9 mouse cellular contexts compared by ENCODE assay signal in the genomic region with DNA sequence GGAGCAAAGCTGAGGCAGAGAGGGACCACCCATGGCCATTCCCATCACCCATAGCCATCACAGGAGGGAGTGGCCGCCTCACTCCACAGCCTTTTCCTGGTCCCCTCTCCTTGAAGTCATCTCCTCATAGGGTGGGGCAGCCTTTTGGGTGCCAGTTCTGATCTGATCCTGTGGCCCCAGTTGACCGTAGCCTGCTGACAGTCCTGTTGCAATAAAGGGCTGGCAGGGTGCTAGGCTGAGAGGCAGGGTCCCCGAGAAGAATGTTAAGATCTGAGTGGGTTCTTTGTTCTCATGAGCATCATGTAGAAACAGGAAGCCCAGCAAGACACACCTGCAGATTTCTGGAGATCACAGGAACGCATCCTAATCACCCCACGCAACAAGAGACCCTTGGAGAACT. TPM values are rescaled to one million over a fixed set of nuclear protein-coding genes. Genes with fewer than 3 reads are reported as not detected.
DNase-seq lines count a peak whose midpoint lies in the region; ATAC-seq and TF ChIP-seq lines count a peak whose summit lies in the region.
"Had no signal": no experiment of that assay in that cellular context is flagged by ENCODE, and none has a peak within 500 bp of the region (broad histone marks: within the 10 kb centered on the region; RNA-seq: fewer than 3 reads in every experiment).

No protein-coding gene starts in this region.

- TF ChIP-seq CTCF in intestine, postnatal 0 days (IDR thresholded peaks at IDR 0.05; ENCODE audit: low read depth) = no peak

- H3K4me3 ChIP-seq in kidney, embryonic 15.5 days (replicated peaks) = peak overlapping the region; percentile 57
- no peak overlapping the region for H3K4me3 ChIP-seq in forebrain, embryonic 13.5 days
- peak overlapping the region; percentile 45 for H3K4me3 ChIP-seq in intestine, postnatal 0 days (ENCODE audit: low read depth, low read length)
- no peak overlapping the region for H3K4me3 ChIP-seq in midbrain, embryonic 15.5 days

- H3K36me3 ChIP-seq in kidney, embryonic 15.5 days = 0 out of 2 replicates have a peak, but pooled peaks cover 3% of the 10 kb centered on the region
- no peaks in the 10 kb centered on the region for H3K36me3 ChIP-seq in forebrain, embryonic 13.5 days (ENCODE audit: poor library complexity, severe bottlenecking)
- H3K36me3 ChIP-seq in intestine, postnatal 0 days (ENCODE audit: control insufficient read depth, insufficient read depth) = no peaks in the 10 kb centered on the region
- no peaks in the 10 kb centered on the region for H3K36me3 ChIP-seq in midbrain, embryonic 15.5 days (replicated peaks)

- H3K4me1 ChIP-seq in kidney, embryonic 15.5 days = peaks cover 57% of the 10 kb centered on the region
- peaks cover 12% of the 10 kb centered on the region for H3K4me1 ChIP-seq in forebrain, embryonic 13.5 days
- H3K4me1 ChIP-seq in intestine, postnatal 0 days (replicated peaks; ENCODE audit: control insufficient read depth, insufficient read depth, low read length) = peaks cover 7% of the 10 kb centered on the region; the same call in 1 of the 2 replicates
- peaks cover 9% of the 10 kb centered on the region for H3K4me1 ChIP-seq in midbrain, embryonic 15.5 days

- 0 out of 2 replicates have a peak overlapping the region, but pooled peaks have one; percentile 8 for H3K9ac ChIP-seq in kidney, embryonic 15.5 days
- no peak overlapping the region for H3K9ac ChIP-seq in forebrain, embryonic 13.5 days
- no peak overlapping the region for H3K9ac ChIP-seq in intestine, postnatal 0 days (ENCODE audit: low read depth, low read length)
- no peak overlapping the region for H3K9ac ChIP-seq in midbrain, embryonic 15.5 days

- H3K27ac ChIP-seq in kidney, embryonic 15.5 days = peak overlapping the region; percentile 86; the same call in 1 of the 2 replicates
- H3K27ac ChIP-seq in forebrain, embryonic 13.5 days = no peak overlapping the region
- no peak overlapping the region for H3K27ac ChIP-seq in intestine, postnatal 0 days (ENCODE audit: low read depth, low read length)
- no peak overlapping the region for H3K27ac ChIP-seq in midbrain, embryonic 15.5 days

- 69% methylated on average over 5 of the region's 5 CpGs for WGBS in kidney, embryonic 15.5 days
- WGBS in forebrain, embryonic 13.5 days = 92% methylated on average over 5 of the region's 5 CpGs
- WGBS in intestine, postnatal 0 days = 76% methylated on average over 5 of the region's 5 CpGs
- WGBS in midbrain, embryonic 15.5 days = 95% methylated on average over 5 of the region's 5 CpGs

- H3K4me2 ChIP-seq in kidney, embryonic 15.5 days = peak overlapping the region; percentile 62
- H3K4me2 ChIP-seq in forebrain, embryonic 13.5 days = peak overlapping the region; percentile 86
- peak overlapping the region; percentile 74; the same call in 1 of the 2 replicates for H3K4me2 ChIP-seq in intestine, postnatal 0 days (replicated peaks; ENCODE audit: low read depth)
- peak overlapping the region; percentile 87 for H3K4me2 ChIP-seq in midbrain, embryonic 15.5 days

- no peak for DNase-seq in kidney, postnatal 25 days
- no peak for DNase-seq in thymus, postnatal 36 days
- no peak for DNase-seq in adrenal gland, adult 2 months

- ATAC-seq in kidney, embryonic 15.5 days (replicated peaks; ENCODE audit: low FRiP score) = no peak
- ATAC-seq in forebrain, embryonic 13.5 days = no peak
- ATAC-seq in intestine, postnatal 0 days = no peak
- no peak for ATAC-seq in midbrain, embryonic 15.5 days (replicated peaks)
- no peak for ATAC-seq in megakaryocyte progenitor cell, adult 5-6 weeks (replicated peaks; ENCODE audit: poor library complexity)

- H3K27me3 ChIP-seq in kidney, embryonic 15.5 days = no peaks in the 10 kb centered on the region
- H3K27me3 ChIP-seq in forebrain, embryonic 13.5 days = no peaks in the 10 kb centered on the region; the same call in 1 of the 2 replicates
- no peaks in the 10 kb centered on the region for H3K27me3 ChIP-seq in intestine, postnatal 0 days (replicated peaks; ENCODE audit: control insufficient read depth, insufficient read depth, low read length)
- no peaks in the 10 kb centered on the region for H3K27me3 ChIP-seq in midbrain, embryonic 15.5 days (replicated peaks)

- no peaks in the 10 kb centered on the region for H3K9me3 ChIP-seq in kidney, embryonic 15.5 days (replicated peaks)
- no peaks in the 10 kb centered on the region for H3K9me3 ChIP-seq in forebrain, embryonic 13.5 days (replicated peaks)
- no peaks in the 10 kb centered on the region for H3K9me3 ChIP-seq in intestine, postnatal 0 days (ENCODE audit: control insufficient read depth)
- H3K9me3 ChIP-seq in midbrain, embryonic 15.5 days = no peaks in the 10 kb centered on the region

RNA-seq across cellular contexts. Expression of gene Hspa12b, which starts 1.1 kb away (rescaled TPM):
- polyA plus RNA-seq in kidney, embryonic 15.5 days (2015; fragmentation: Nextera tagmentation; extraction: Ambion mirVana) = 20.3 and 21.3 TPM in 2 replicates
- 2.4 and 3.3 TPM in 2 replicates for polyA plus RNA-seq in forebrain, embryonic 13.5 days (2015; fragmentation: Nextera tagmentation; extraction: Ambion mirVana)
- polyA plus RNA-seq in intestine, postnatal 0 days (2015; fragmentation: Nextera tagmentation; extraction: Ambion mirVana) = 2.1 and 2.3 TPM in 2 replicates
- 4.4 and 4.6 TPM in 2 replicates for polyA plus RNA-seq in midbrain, embryonic 15.5 days (2015; fragmentation: Nextera tagmentation; extraction: Ambion mirVana)
- total RNA-seq in adrenal gland, adult 2 months (2021) = 10 to 100 TPM in 1 of 2 experiments, 1 to 10 TPM in 1; 6.9 to 12.6 TPM
- 9.4 and 16.4 TPM in 2 replicates for polyA plus RNA-seq in adrenal gland, adult 2 months (2012; rRNA removed)
- total RNA-seq in megakaryocyte progenitor cell, adult 5-6 weeks (2015) = 0.12 TPM in 1 of 2 replicates, not detected in the other
- 0.44 TPM in 1 of 2 replicates, not detected in the other for total RNA-seq in megakaryocyte progenitor cell, adult 5-6 weeks (2017)

RNA-seq across cellular contexts. Expression of gene Gm11037, which starts 5.1 kb away (rescaled TPM):
- not detected in 2 replicates for polyA plus RNA-seq in kidney, embryonic 15.5 days (2015; fragmentation: Nextera tagmentation; extraction: Ambion mirVana)
- polyA plus RNA-seq in forebrain, embryonic 13.5 days (2015; fragmentation: Nextera tagmentation; extraction: Ambion mirVana) = not detected in 2 replicates
- polyA plus RNA-seq in intestine, postnatal 0 days (2015; fragmentation: Nextera tagmentation; extraction: Ambion mirVana) = not detected in 2 replicates
- not detected in 2 replicates for polyA plus RNA-seq in midbrain, embryonic 15.5 days (2015; fragmentation: Nextera tagmentation; extraction: Ambion mirVana)
- not detected for total RNA-seq in adrenal gland, adult 2 months (2021)
- polyA plus RNA-seq in adrenal gland, adult 2 months (2012; rRNA removed) = not detected in 2 replicates
- not detected in 2 replicates for total RNA-seq in megakaryocyte progenitor cell, adult 5-6 weeks (2015)
- total RNA-seq in megakaryocyte progenitor cell, adult 5-6 weeks (2017) = not detected in 2 replicates
- total RNA-seq: ES-E14 had no signal

RNA-seq across cellular contexts. Expression of gene 1700037H04Rik, which starts 31.7 kb away (rescaled TPM):
- 82.9 and 91.1 TPM in 2 replicates for polyA plus RNA-seq in kidney, embryonic 15.5 days (2015; fragmentation: Nextera tagmentation; extraction: Ambion mirVana)
- 97.1 and 99.3 TPM in 2 replicates for polyA plus RNA-seq in forebrain, embryonic 13.5 days (2015; fragmentation: Nextera tagmentation; extraction: Ambion mirVana)
- polyA plus RNA-seq in intestine, postnatal 0 days (2015; fragmentation: Nextera tagmentation; extraction: Ambion mirVana) = 145 and 164 TPM in 2 replicates
- 71.2 and 81.5 TPM in 2 replicates for polyA plus RNA-seq in midbrain, embryonic 15.5 days (2015; fragmentation: Nextera tagmentation; extraction: Ambion mirVana)
- total RNA-seq in adrenal gland, adult 2 months (2021) = 100 to 1,000 TPM; 114 to 123 TPM
- 195 and 319 TPM in 2 replicates for polyA plus RNA-seq in adrenal gland, adult 2 months (2012; rRNA removed)
- 85.1 and 90.4 TPM in 2 replicates for total RNA-seq in megakaryocyte progenitor cell, adult 5-6 weeks (2015)
- 34.9 and 39.5 TPM in 2 replicates for total RNA-seq in megakaryocyte progenitor cell, adult 5-6 weeks (2017)

RNA-seq across cellular contexts. Expression of gene Siglec1, which starts 41.6 kb away (rescaled TPM):
- 0.35 and 0.49 TPM in 2 replicates for polyA plus RNA-seq in kidney, embryonic 15.5 days (2015; fragmentation: Nextera tagmentation; extraction: Ambion mirVana)
- 0.08 TPM in 2 replicates for polyA plus RNA-seq in forebrain, embryonic 13.5 days (2015; fragmentation: Nextera tagmentation; extraction: Ambion mirVana)
- polyA plus RNA-seq in intestine, postnatal 0 days (2015; fragmentation: Nextera tagmentation; extraction: Ambion mirVana) = 0.20 and 0.30 TPM in 2 replicates
- 0.27 and 0.59 TPM in 2 replicates for polyA plus RNA-seq in midbrain, embryonic 15.5 days (2015; fragmentation: Nextera tagmentation; extraction: Ambion mirVana)
- 1 to 10 TPM; 4.1 to 6.6 TPM for total RNA-seq in adrenal gland, adult 2 months (2021)
- 17.9 and 19.8 TPM in 2 replicates for polyA plus RNA-seq in adrenal gland, adult 2 months (2012; rRNA removed)
- total RNA-seq in megakaryocyte progenitor cell, adult 5-6 weeks (2015) = 0.05 and 0.07 TPM in 2 replicates
- total RNA-seq in megakaryocyte progenitor cell, adult 5-6 weeks (2017) = 0.10 TPM in 1 of 2 replicates, not detected in the other

RNA-seq across cellular contexts. Expression of gene Cenpb, which starts 51.7 kb away (rescaled TPM):
- 10.6 and 10.8 TPM in 2 replicates for polyA plus RNA-seq in kidney, embryonic 15.5 days (2015; fragmentation: Nextera tagmentation; extraction: Ambion mirVana)
- 14.8 and 15.3 TPM in 2 replicates for polyA plus RNA-seq in forebrain, embryonic 13.5 days (2015; fragmentation: Nextera tagmentation; extraction: Ambion mirVana)
- polyA plus RNA-seq in intestine, postnatal 0 days (2015; fragmentation: Nextera tagmentation; extraction: Ambion mirVana) = 15.9 and 17.4 TPM in 2 replicates
- 16.0 and 16.4 TPM in 2 replicates for polyA plus RNA-seq in midbrain, embryonic 15.5 days (2015; fragmentation: Nextera tagmentation; extraction: Ambion mirVana)
- total RNA-seq in adrenal gland, adult 2 months (2021) = 10 to 100 TPM; 47.7 to 88.5 TPM
- polyA plus RNA-seq in adrenal gland, adult 2 months (2012; rRNA removed) = 94.5 and 107 TPM in 2 replicates
- total RNA-seq in megakaryocyte progenitor cell, adult 5-6 weeks (2015) = 8.0 and 8.3 TPM in 2 replicates
- 14.8 and 15.8 TPM in 2 replicates for total RNA-seq in megakaryocyte progenitor cell, adult 5-6 weeks (2017)

Comparison
In these comparisons a context has a peak if more than half of its experiments do, and no peak if none do; other contexts are left out.
1. H3K4me3 ChIP-seq: peak in kidney, embryonic 15.5 days (single experiment) and intestine, postnatal 0 days (single experiment); none in forebrain, embryonic 13.5 days (single experiment) and midbrain, embryonic 15.5 days (single experiment).
2. Peak in every context shown above with its lines, with median percentiles within 50 percentile points of each other: H3K4me2 ChIP-seq.